Mouse (Mus musculus) lung, postnatal 0 days (tissue): ENCODE data around the gene Cpeb3. TPM values are rescaled to one million over a fixed set of nuclear protein-coding genes. Genes with fewer than 3 reads are reported as not detected.

Experiments
- ATAC-seq: fragments of 200-750 bp; cut with Nextera tagmentation; 2 replicates; pipeline ENCODE4 v1.8.0; 2017; ENCODE audit warnings: moderate library complexity
- DNase-seq: peaks from one replicate; pipeline ENCODE4 v3.0.0-alpha.2; 2016; ENCODE audit warnings: low spot score
- H3K27ac ChIP-seq: fragments of 300-500 bp; sonication (generic); 2 replicates; pipeline ENCODE4 v1.5.1; 2014; ENCODE audit warnings: antibody characterized with exemption, mild to moderate bottlenecking, low read length, mixed read lengths
- H3K27me3 ChIP-seq: fragments of 300-500 bp; sonication (generic); replicated peaks from 2 replicates; pipeline ENCODE4 v1.6.1; 2014; ENCODE audit warnings: low read length, mixed read lengths; ENCODE audit not compliant: insufficient read depth
- H3K36me3 ChIP-seq: fragments of 300-500 bp; sonication (generic); 2 replicates; pipeline ENCODE4 v1.6.1; 2014; ENCODE audit warnings: low read length, mixed read lengths; ENCODE audit not compliant: insufficient read depth
- H3K4me1 ChIP-seq: fragments of 300-500 bp; sonication (generic); 2 replicates; pipeline ENCODE4 v1.6.1; 2014; ENCODE audit warnings: antibody characterized with exemption, low read depth, low read length, mixed read lengths; ENCODE audit not compliant: insufficient read depth
- H3K4me2 ChIP-seq: fragments of 300-500 bp; sonication (generic); replicated peaks from 2 replicates; pipeline ENCODE4 v1.6.1; 2014; ENCODE audit warnings: low read depth, mild to moderate bottlenecking, low read length, moderate library complexity, mixed read lengths
- H3K4me3 ChIP-seq: fragments of 300-500 bp; sonication (generic); 2 replicates; pipeline ENCODE4 v1.5.1; 2014; ENCODE audit warnings: low read depth, low read length
- H3K9ac ChIP-seq: fragments of 300-500 bp; sonication (generic); replicated peaks from 2 replicates; pipeline ENCODE4 v1.6.1; 2014; ENCODE audit warnings: low read depth, mild to moderate bottlenecking
- H3K9me3 ChIP-seq: fragments of 300-500 bp; sonication (generic); 2 replicates; pipeline ENCODE4 v1.6.1; 2016; ENCODE audit warnings: low read length, mixed read lengths
- CTCF ChIP-seq: IDR thresholded peaks from 2 replicates; pipeline ENCODE4 v1.5.1; 2016; ENCODE audit warnings: antibody characterized with exemption, mild to moderate bottlenecking
- EP300 ChIP-seq: IDR thresholded peaks from 2 replicates; pipeline ENCODE4 v1.6.1; 2016; ENCODE audit warnings: antibody characterized with exemption, mild to moderate bottlenecking, control low read depth
- WGBS: fragments of 180-500 bp; shearing (Covaris S2); extraction: QIAGEN DNeasy Blood & Tissue Kit; methylation state at CpG from one replicate; pipeline ENCODE4 v1.1.7; 2014; 5-methylcytosine and 5-hydroxymethylcytosine counted together
- polyA plus RNA-seq: library from polyadenylated mRNA; unstranded; fragments of >200 nt; fragmentation: Nextera tagmentation; extraction: Ambion mirVana; gene quantifications from 2 replicates; pipeline ENCODE4 v1.2.1, GENCODE M21; 2015

Gene Cpeb3
- polyA plus RNA-seq, 1 experiment from 2014 or later = 1.3 TPM

GRCm38 (mm10) chr19:37018931-37019330 is 189.5 kb downstream of the Cpeb3 start:
- H3K27ac ChIP-seq = no peak overlapping the region
- DNase-seq (peak; percentile 16), ATAC-seq (peak; percentile 45)
- no peak overlapping the region for H3K9ac ChIP-seq
- H3K4me1 ChIP-seq = no peaks in the 10 kb centered on the region
- no peaks in the 10 kb centered on the region for H3K9me3 ChIP-seq
- H3K4me2 ChIP-seq = peak overlapping the region; percentile 66
- H3K4me3 ChIP-seq = peak overlapping the region; percentile 24
- no peaks in the 10 kb centered on the region for H3K27me3 ChIP-seq
- no peak for TF ChIP-seq CTCF
- no peaks in the 10 kb centered on the region for H3K36me3 ChIP-seq
- WGBS = 44% methylated on average over 5 of the region's 5 CpGs

DNA sequence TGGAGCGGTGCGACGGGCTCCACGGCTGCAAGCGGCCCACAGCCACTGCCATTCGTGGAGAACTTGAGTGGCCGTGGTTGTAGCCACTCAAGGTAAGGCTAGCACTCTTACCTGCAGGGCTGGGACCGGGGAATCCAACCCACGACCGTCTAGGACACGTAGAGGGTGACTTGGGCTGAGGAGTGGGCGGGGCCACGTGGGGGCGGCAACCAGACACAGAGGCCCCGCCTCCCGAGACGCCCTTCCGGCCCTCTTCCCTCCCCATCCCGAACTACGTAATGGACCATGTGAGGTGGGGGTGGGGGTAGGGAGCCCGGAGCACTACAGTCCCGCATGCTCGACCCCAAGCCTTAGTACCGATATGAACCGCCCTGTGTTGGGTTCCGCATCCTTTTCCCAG is 190.0 kb downstream of the Cpeb3 start:
- DNase-seq (peak; percentile 90), ATAC-seq (peak; percentile 96)
- H3K9me3 ChIP-seq = no peaks in the 10 kb centered on the region
- WGBS = 4% methylated on average over 26 of the region's 26 CpGs
- H3K27ac ChIP-seq = no peak overlapping the region
- H3K36me3 ChIP-seq = no peaks in the 10 kb centered on the region
- 0 out of 2 replicates have a peak overlapping the region, but pooled peaks have one; percentile 19 for H3K9ac ChIP-seq
- H3K4me2 ChIP-seq = peak overlapping the region; percentile 66
- TF ChIP-seq EP300 (no peak), CTCF (no peak)
- H3K4me1 ChIP-seq = no peaks in the 10 kb centered on the region
- no peaks in the 10 kb centered on the region for H3K27me3 ChIP-seq
- H3K4me3 ChIP-seq = peak overlapping the region; percentile 24

DNA sequence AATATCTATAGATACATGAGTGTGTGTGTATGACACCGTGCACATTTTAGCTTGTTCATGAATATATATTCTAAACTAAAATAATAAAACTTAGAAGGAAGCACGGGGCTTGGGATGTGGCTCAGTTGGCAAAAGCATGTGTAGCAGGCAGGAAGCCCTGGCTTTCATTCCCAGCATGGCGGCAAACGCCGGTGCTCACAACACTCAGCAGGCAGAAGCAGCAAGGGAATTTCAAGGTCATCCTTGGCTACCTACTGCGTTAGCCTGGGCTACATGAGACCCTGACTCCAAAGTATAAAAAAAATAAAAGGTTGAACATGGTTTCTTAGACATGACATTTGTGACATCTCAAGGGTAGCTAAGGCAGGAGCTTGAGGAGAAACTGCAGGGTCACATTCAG is 191.5 kb downstream of the Cpeb3 start:
- Histone ChIP-seq H3K9me3 (no peaks in the 10 kb centered on the region), H3K27ac (no peak overlapping the region), H3K4me2 (no peak overlapping the region), H3K36me3 (peaks cover 6% of the 10 kb centered on the region; the same call in 1 of the 2 replicates), H3K9ac (no peak overlapping the region), H3K4me3 (no peak overlapping the region), H3K4me1 (no peaks in the 10 kb centered on the region), H3K27me3 (no peaks in the 10 kb centered on the region)
- TF ChIP-seq EP300 (no peak), CTCF (no peak)
- ATAC-seq (no peak), DNase-seq (no peak)
- WGBS = 92% methylated on average over 6 of the region's 6 CpGs

- 87% methylated on average over 8 of the region's 8 CpGs for WGBS
Measured at GRCm38 (mm10) chr19:37014173-37014939, 194.0 kb downstream of the Cpeb3 start.

DNA sequence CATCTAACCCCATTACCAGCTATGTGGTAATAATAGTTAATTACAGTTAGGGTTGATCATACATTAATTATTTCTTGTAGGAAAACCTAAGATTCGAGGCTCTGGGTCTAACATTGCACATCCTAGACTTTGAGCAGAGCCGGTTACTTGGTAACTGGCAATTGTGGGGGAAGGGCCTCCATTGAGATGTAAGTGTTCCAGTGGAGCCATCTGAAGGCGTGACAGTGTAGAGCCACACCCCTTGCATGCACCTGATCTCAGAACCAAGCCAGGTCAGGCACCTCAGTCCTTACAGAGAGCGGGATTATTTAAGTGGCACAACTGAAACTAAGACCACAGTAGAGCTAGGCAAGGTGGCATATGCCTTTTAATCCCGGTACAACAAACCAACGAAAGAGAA is 194.9 kb downstream of the Cpeb3 start:
- DNase-seq = no peak
- no peak overlapping the region for H3K4me2 ChIP-seq
- no peak overlapping the region for H3K27ac ChIP-seq
- 98% methylated on average over 6 of the region's 6 CpGs for WGBS
- no peak overlapping the region for H3K9ac ChIP-seq
- no peak for TF ChIP-seq EP300
- no peak for TF ChIP-seq CTCF
- H3K36me3 ChIP-seq = peaks cover 26% of the 10 kb centered on the region; the same call in 1 of the 2 replicates
- H3K27me3 ChIP-seq = no peaks in the 10 kb centered on the region
- no peaks in the 10 kb centered on the region for H3K9me3 ChIP-seq
- H3K4me3 ChIP-seq = no peak overlapping the region
- H3K4me1 ChIP-seq = no peaks in the 10 kb centered on the region
- ATAC-seq = no peak

More at GRCm38 (mm10) chr19:37014173-37014939, 194.0 kb downstream of the Cpeb3 start:
- Histone ChIP-seq H3K9me3 (no peaks in the 10 kb centered on the region), H3K4me1 (no peaks in the 10 kb centered on the region), H3K27me3 (no peaks in the 10 kb centered on the region), H3K4me2 (no peak overlapping the region), H3K4me3 (no peak overlapping the region), H3K9ac (no peak overlapping the region), H3K27ac (no peak overlapping the region), H3K36me3 (peaks cover 21% of the 10 kb centered on the region; the same call in 1 of the 2 replicates)
- DNase-seq = no peak
- no peak for ATAC-seq
- TF ChIP-seq EP300 = no peak
- TF ChIP-seq CTCF = no peak

DNA sequence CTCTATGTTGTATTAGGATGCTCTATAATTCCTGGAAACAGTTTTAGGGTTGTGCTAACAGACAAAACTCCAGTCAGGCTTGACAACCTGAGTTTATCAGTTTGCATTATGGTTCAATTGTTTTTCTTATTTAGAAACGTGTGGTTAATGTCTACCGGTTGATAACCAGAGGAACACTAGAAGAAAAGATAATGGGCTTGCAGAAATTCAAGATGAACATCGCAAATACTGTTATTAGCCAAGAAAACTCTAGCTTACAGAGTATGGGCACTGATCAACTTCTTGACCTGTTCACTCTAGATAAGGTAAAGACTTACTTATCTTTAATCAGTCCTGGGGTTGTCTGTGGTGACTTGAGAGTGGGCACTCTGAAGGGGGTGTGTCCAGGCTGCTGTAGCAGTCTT is 198.5 kb downstream of the Cpeb3 start:
- no peak for TF ChIP-seq EP300
- TF ChIP-seq CTCF = no peak
- Histone ChIP-seq H3K27ac (no peak overlapping the region), H3K9me3 (no peaks in the 10 kb centered on the region), H3K9ac (no peak overlapping the region), H3K4me1 (no peaks in the 10 kb centered on the region), H3K4me2 (no peak overlapping the region), H3K36me3 (peaks cover 35% of the 10 kb centered on the region; the same call in 1 of the 2 replicates), H3K4me3 (no peak overlapping the region), H3K27me3 (no peaks in the 10 kb centered on the region)
- ATAC-seq = no peak
- DNase-seq = no peak
- WGBS = 82% methylated on average over 3 of the region's 3 CpGs
